Mouse (Mus musculus): ENCODE data around the gene Spint4.
A peak's percentile ranks its signal among the peaks of the same experiment; 100 is the strongest.

The Spint4 gene

GRCm38 (mm10) chr2:164731719-164732118 is 33.4 kb downstream of the Spint4 start:
- no peak for DNase-seq (ENCODE audit: low read depth, low spot score)

DNA sequence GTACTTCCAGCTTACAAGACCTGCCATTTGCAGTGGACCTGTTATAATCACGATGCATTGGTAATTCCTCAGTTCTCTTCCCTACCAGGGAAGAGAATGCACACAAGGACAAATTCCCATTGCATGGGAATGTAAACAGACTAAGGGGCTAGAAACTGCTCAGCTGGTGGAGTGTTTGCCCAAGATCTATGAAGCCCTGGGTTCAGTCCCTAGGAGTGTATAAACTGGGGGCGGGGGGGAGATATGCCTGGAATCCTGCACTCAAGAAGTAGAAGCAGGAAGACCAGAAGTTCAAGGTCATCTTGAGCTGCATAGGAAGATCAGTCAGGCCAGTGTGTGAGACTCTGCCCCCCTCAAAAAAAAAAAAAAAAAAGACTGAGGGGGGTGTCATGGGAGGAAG is 35.0 kb downstream of the Spint4 start:
- no peak for DNase-seq (ENCODE audit: low read depth, low spot score)

DNA sequence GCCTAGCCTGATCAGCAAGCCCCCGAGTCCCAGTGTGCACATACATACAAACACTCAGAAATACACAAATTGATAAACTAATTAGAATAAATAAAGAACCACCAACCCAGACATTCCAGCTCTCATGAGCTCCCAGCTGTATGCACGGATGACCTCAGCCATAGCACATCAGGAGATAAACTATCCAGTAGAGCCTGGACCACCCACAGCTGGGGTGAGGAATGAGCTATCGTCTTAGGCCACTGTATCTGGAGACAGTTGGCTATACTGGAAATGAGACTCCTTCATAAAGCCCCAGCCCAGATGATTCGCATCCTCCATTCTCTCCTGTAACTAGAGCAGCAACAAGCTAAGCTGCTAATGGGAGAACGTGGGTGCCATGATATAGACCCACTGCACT is 36.5 kb downstream of the Spint4 start:
- no peak for DNase-seq (ENCODE audit: low read depth, low spot score)

GRCm38 (mm10) chr2:164735446-164735845 is 37.1 kb downstream of the Spint4 start:
- DNase-seq (ENCODE audit: low read depth, low spot score) = no peak

DNA sequence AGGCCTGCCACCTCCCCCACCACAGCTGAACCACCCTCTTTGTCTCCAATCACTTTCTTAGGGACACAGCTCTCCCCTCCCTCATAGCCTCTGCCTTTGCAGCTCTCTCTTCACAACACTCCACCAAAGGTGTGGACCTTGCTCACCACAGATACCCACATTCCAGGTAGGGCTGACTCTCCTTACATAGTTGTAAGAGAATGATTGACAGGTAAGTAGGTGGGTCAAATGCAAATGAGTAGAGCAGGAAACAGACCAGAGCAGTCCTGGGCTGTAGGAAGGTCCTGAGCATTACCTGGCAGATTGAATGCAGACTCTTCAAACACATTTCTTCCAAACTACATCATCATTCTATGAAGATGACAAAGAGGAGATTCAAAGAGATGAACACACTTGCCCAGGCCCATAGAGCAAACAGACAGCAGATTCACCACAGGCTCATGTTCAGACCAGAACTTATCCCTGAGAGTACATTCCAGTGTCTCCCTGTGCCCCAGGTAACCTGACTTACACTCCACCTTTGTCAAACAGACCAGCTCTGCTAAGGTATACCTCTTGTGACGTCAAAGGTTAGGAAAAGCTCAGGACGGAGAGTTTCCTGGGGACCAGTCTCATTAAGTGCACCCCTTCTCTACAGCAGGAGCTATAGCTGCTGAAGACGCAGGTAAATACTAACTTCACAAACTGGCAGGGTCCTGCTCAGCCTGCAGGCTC is 39.2 kb downstream of the Spint4 start:
- DNase-seq (ENCODE audit: low read depth, low spot score) = peak; percentile 21

DNA sequence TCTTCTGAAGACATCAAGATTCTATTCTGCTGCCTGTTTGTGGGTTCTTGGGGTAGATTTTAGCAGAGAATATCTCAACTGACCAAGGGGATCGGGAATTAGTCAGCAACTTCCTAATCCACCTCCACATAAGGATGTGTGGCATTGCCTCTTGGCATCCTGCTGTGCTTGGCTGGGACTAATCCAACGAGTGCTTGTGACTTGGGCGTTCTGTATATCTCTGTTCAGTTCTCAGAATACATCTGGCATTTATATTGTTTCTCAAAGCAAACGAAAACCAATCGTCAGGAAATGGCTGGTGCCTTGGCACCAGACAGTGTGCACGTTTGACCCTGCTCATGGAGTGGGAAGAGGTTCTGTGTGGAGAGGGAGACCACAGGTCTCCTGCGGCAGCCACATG is 41.6 kb downstream of the Spint4 start:
- no peak for DNase-seq (ENCODE audit: low read depth, low spot score)

- DNase-seq (ENCODE audit: low read depth, low spot score) = no peak
These were observed 46.7 kb downstream of the Spint4 start for GRCm38 (mm10) chr2:164744987-164745386.

GRCm38 (mm10) chr2:164745843-164746479 is 47.7 kb downstream of the Spint4 start, which contains the start of the genes Wfdc3 and Dnttip1:
Gene Wfdc3 (minus strand): TSS chr2:164745931.
Gene Dnttip1 (plus strand): TSS chr2:164745983.
- DNase-seq (ENCODE audit: low read depth, low spot score) = peak; percentile 90

DNA sequence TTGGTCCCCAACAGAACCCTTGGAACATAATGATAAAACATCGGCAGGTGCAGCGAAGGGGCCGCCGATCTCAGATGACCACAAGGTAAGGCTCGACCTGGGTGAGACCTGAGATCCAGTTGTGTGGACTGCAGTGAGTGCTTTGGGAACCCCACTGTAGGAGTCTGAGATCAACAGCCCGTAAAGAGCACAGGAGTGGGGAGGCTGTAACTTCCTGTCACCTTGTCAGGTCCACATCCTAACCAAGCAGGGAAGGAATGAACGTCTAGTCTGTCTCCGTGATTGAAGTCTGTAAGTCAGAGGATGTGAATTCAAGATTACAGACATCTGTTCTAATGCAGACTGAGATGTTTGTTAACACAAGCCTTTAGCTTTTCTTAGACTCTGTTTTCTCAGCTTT is 48.4 kb downstream of the Spint4 start:
- DNase-seq (ENCODE audit: low read depth, low spot score) = no peak

DNA sequence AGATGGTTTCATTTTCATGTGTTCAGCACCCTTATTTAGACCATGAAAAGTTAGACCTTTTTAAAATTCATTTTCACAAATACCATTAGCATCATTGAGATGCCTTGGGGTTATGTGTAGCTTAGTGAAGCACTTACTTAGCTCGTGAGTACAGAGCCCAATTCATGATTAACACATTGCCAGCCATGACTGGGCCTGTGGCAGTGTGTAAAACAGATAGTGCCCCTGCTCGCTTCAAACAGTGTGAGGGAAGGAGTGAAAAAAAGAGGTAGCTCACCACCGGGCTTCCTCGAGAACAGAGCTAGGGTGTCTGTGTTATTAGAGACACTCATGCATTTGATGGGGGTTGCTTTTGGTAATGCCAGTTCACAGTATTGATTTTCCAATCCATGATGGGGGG is 49.9 kb downstream of the Spint4 start:
- no peak for DNase-seq (ENCODE audit: low read depth, low spot score)

- DNase-seq (ENCODE audit: low read depth, low spot score) = no peak
These were observed 50.7 kb downstream of the Spint4 start for GRCm38 (mm10) chr2:164748991-164749390.

Measured in ES-CJ7 (cell line).